In the genomic region with DNA sequence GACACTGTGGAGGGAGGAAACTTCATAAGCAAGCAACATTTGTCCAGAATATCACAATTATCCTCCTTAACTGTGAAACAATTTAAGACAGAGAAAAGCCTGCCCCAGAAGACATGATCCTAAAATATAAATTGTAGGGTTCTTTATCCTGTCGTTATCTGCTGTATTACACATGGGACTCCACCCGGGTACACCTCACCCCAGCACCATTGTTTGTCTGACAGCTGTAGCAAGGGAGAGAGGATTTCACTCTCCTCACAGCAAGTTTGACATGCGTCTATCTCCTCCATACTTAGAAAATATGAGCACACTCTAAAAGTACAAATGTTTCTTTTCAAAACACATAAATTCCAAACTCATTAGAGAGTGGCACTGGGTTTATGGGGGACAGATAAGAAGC, we compare ENCODE assay signal across 22 mouse cellular contexts.
DNase-seq lines count a peak whose midpoint lies in the region; ATAC-seq and TF ChIP-seq lines count a peak whose summit lies in the region.
"Had no signal": no experiment of that assay in that cellular context is flagged by ENCODE, and none has a peak within 500 bp of the region (broad histone marks: within the 10 kb centered on the region; RNA-seq: fewer than 3 reads in every experiment).

No protein-coding gene starts in this region.

- peak overlapping the region; percentile 45 for H3K4me2 ChIP-seq in liver, embryonic 11.5 days
- peak overlapping the region; percentile 64 for H3K4me2 ChIP-seq in liver, embryonic 15.5 days
- H3K4me2 ChIP-seq: embryonic facial prominence, embryonic 13.5 days; forebrain, embryonic 12.5 days; heart, embryonic 15.5 days; hindbrain, embryonic 13.5 days had no signal

- TF ChIP-seq RAD21 in MEL (IDR thresholded peaks at IDR 0.05; ENCODE audit: low read depth, low read length), result no peak

- peak; percentile 14 to 59; a peak in 3 of 4 replicates for TF ChIP-seq EP300 in MEL (IDR thresholded peaks at IDR 0.05; ENCODE audit: low read depth in 1 of 2, low read length in 2 of 2)

- peaks cover 0 to 31% of the 10 kb centered on the region in 2 experiments; a peak in 2 of 4 replicates for H3K36me3 ChIP-seq in MEL (ENCODE audit: control insufficient read depth in 1 of 2, insufficient read depth in 2 of 2, low read length in 2 of 2)
- H3K36me3 ChIP-seq in liver, embryonic 11.5 days (ENCODE audit: control insufficient read depth, insufficient read depth, low read length), result no peaks in the 10 kb centered on the region
- no peaks in the 10 kb centered on the region; the same call in 1 of the 2 replicates for H3K36me3 ChIP-seq in liver, embryonic 15.5 days (replicated peaks)
- H3K36me3 ChIP-seq: embryonic facial prominence, embryonic 13.5 days; forebrain, embryonic 12.5 days; heart, embryonic 10.5 days; heart, embryonic 15.5 days; hindbrain, embryonic 13.5 days had no signal

- ATAC-seq in liver, embryonic 11.5 days (replicated peaks; ENCODE audit: low FRiP score), result peak; percentile 74
- peak; percentile 29 for ATAC-seq in liver, embryonic 15.5 days (ENCODE audit: insufficient read depth)
- ATAC-seq in megakaryocyte-erythroid progenitor cell, adult 5-6 weeks (replicated peaks; ENCODE audit: low FRiP score, low TSS enrichment, poor library complexity, severe bottlenecking), result peak; percentile 91
- ATAC-seq: forebrain, embryonic 16.5 days; hindbrain, postnatal 0 days had no signal

- TF ChIP-seq CTCF in MEL (IDR thresholded peaks at IDR 0.05 in 2 of 3, conservative IDR thresholded peaks at IDR 0.05 in 1 of 3; ENCODE audit: control insufficient read depth in 1 of 3, insufficient read depth in 1 of 3, low read depth in 2 of 3, low read length in 3 of 3, poor library complexity in 1 of 3, severe bottlenecking in 1 of 3), result no peak

- no peaks in the 10 kb centered on the region for H3K27me3 ChIP-seq in MEL (ENCODE audit: control insufficient read depth in 1 of 2, insufficient read depth in 2 of 2, low read length in 2 of 2)
- H3K27me3 ChIP-seq in liver, embryonic 11.5 days (replicated peaks; ENCODE audit: control insufficient read depth, insufficient read depth, low read length), result no peaks in the 10 kb centered on the region
- H3K27me3 ChIP-seq in liver, embryonic 15.5 days, result no peaks in the 10 kb centered on the region
- H3K27me3 ChIP-seq: CH12.LX; embryonic facial prominence, embryonic 13.5 days; forebrain, embryonic 12.5 days; heart, embryonic 15.5 days; hindbrain, embryonic 13.5 days had no signal

- peak; percentile 62 for DNase-seq in MEL (ENCODE audit: low read depth, low spot score)
- no peak for DNase-seq in liver, embryonic 11.5 days (ENCODE audit: low spot score)
- DNase-seq in lung, postnatal 10 days, result no peak
- DNase-seq in spleen, adult 12 weeks (ENCODE audit: low spot score), result no peak
- no peak for DNase-seq in right cerebral cortex, postnatal 10 days (ENCODE audit: low spot score in 2 of 2)
- DNase-seq: adrenal gland, postnatal 14 days; cerebellum, adult 11-12 months; cerebellum, adult 9-10 months; cerebellum, postnatal 36 days; gastrocnemius, postnatal 10 days; heart, adult 18-20 months; heart, postnatal 14 days had no signal

- H3K4me3 ChIP-seq in MEL (ENCODE audit: control insufficient read depth in 1 of 2, insufficient read depth in 1 of 2, low read depth in 2 of 2, low read length in 2 of 2), result peak overlapping the region in 1 of 2 experiments; percentile 33; a peak in 1 of 4 replicates
- H3K4me3 ChIP-seq in liver, embryonic 11.5 days (ENCODE audit: low read depth, low read length), result no peak overlapping the region
- H3K4me3 ChIP-seq in liver, embryonic 15.5 days (replicated peaks), result peak overlapping the region; percentile 44
- H3K4me3 ChIP-seq: embryonic facial prominence, embryonic 13.5 days; forebrain, embryonic 12.5 days; heart, embryonic 10.5 days; heart, embryonic 15.5 days; hindbrain, embryonic 13.5 days had no signal

- WGBS in liver, embryonic 11.5 days, result 44% methylated on average over 3 of the region's 3 CpGs
- 25% methylated on average over 3 of the region's 3 CpGs for WGBS in liver, embryonic 15.5 days (ENCODE audit: insufficient replicate concordance)

- H3K9me3 ChIP-seq in MEL (replicated peaks; ENCODE audit: insufficient read depth, low read length), result no peaks in the 10 kb centered on the region
- no peaks in the 10 kb centered on the region for H3K9me3 ChIP-seq in liver, embryonic 11.5 days (ENCODE audit: control insufficient read depth, low read length)
- no peaks in the 10 kb centered on the region for H3K9me3 ChIP-seq in liver, embryonic 15.5 days (replicated peaks)
- H3K9me3 ChIP-seq: embryonic facial prominence, embryonic 13.5 days; forebrain, embryonic 12.5 days; heart, embryonic 10.5 days; heart, embryonic 15.5 days; hindbrain, embryonic 13.5 days had no signal

- peaks cover 11 to 24% of the 10 kb centered on the region in 2 experiments for H3K4me1 ChIP-seq in MEL (ENCODE audit: control insufficient read depth in 1 of 2, insufficient read depth in 2 of 2, low read length in 2 of 2)
- H3K4me1 ChIP-seq in liver, embryonic 11.5 days (replicated peaks; ENCODE audit: control insufficient read depth, insufficient read depth, low read length), result peaks cover 3% of the 10 kb centered on the region
- H3K4me1 ChIP-seq in liver, embryonic 15.5 days (replicated peaks), result peaks cover 60% of the 10 kb centered on the region
- H3K4me1 ChIP-seq: embryonic facial prominence, embryonic 13.5 days; forebrain, embryonic 12.5 days; heart, embryonic 10.5 days; heart, embryonic 15.5 days; hindbrain, embryonic 13.5 days had no signal

- peak overlapping the region; percentile 20; the same call in 1 of the 2 replicates for H3K9ac ChIP-seq in MEL (ENCODE audit: control insufficient read depth, low read depth, low read length, poor library complexity, severe bottlenecking)
- no peak overlapping the region for H3K9ac ChIP-seq in liver, embryonic 11.5 days (ENCODE audit: low read depth, low read length)
- H3K9ac ChIP-seq in liver, embryonic 15.5 days, result peak overlapping the region; percentile 22
- H3K9ac ChIP-seq: embryonic facial prominence, embryonic 13.5 days; forebrain, embryonic 12.5 days; heart, embryonic 15.5 days; hindbrain, embryonic 13.5 days had no signal

- peak overlapping the region; percentile 43 for H3K27ac ChIP-seq in MEL (ENCODE audit: control insufficient read depth, low read depth, low read length)
- peak overlapping the region; percentile 35; the same call in 1 of the 2 replicates for H3K27ac ChIP-seq in liver, embryonic 11.5 days (ENCODE audit: low read depth, low read length)
- peak overlapping the region; percentile 70 for H3K27ac ChIP-seq in liver, embryonic 15.5 days (replicated peaks)
- H3K27ac ChIP-seq: embryonic facial prominence, embryonic 13.5 days; forebrain, embryonic 12.5 days; heart, embryonic 10.5 days; heart, embryonic 15.5 days; hindbrain, embryonic 13.5 days; hindbrain, postnatal 0 days had no signal

- H3K79me2 ChIP-seq in MEL (ENCODE audit: control insufficient read depth, insufficient read depth, low read length, poor library complexity), result no peaks in the 10 kb centered on the region

- no peak for TF ChIP-seq POLR2A in MEL (IDR thresholded peaks at IDR 0.05; ENCODE audit: control insufficient read depth in 1 of 2, insufficient read depth in 1 of 2, low read depth in 1 of 2, low read length in 2 of 2, poor library complexity in 1 of 2)

TF ChIP-seq in MEL, 35 proteins besides CTCF, POLR2A, EP300 and RAD21 (continues in another document):
- TF ChIP-seq ELF1 (IDR thresholded peaks at IDR 0.05; ENCODE audit: low read depth, low read length) (no peak), CHD1 (IDR thresholded peaks at IDR 0.05; ENCODE audit: low read depth, low read length) (no peak), TAL1 (IDR thresholded peaks at IDR 0.05; ENCODE audit: low read length) (no peak; the same call in 1 of the 2 replicates), UBTF (IDR thresholded peaks at IDR 0.05; ENCODE audit: borderline replicate concordance, insufficient read depth, low read depth, low read length) (no peak), TBP (IDR thresholded peaks at IDR 0.05; ENCODE audit: low read depth, low read length) (no peak), MAZ (IDR thresholded peaks at IDR 0.05; ENCODE audit: low read depth, low read length) (no peak), MXI1 (IDR thresholded peaks at IDR 0.05; ENCODE audit: low read depth, low read length) (peak; percentile 39; the same call in 1 of the 2 replicates), MAX (IDR thresholded peaks at IDR 0.05; ENCODE audit: low read length) (no peak; the same call in 1 of the 2 replicates), MAFK (IDR thresholded peaks at IDR 0.05; ENCODE audit: borderline replicate concordance, low read depth, low read length) (no peak), BHLHE40 (IDR thresholded peaks at IDR 0.05; ENCODE audit: borderline replicate concordance, low read depth, low read length) (no peak), RCOR1 (IDR thresholded peaks at IDR 0.05; ENCODE audit: low read depth, low read length) (no peak), JUND (IDR thresholded peaks at IDR 0.05; ENCODE audit: low read depth, low read length) (no peak), MEF2A (IDR thresholded peaks at IDR 0.05; ENCODE audit: extremely low read depth, insufficient replicate concordance, low read depth, low read length, poor library complexity, severe bottlenecking) (no peak), USF2 (IDR thresholded peaks at IDR 0.05; ENCODE audit: borderline replicate concordance in 1 of 2, insufficient read depth in 1 of 2, low read depth in 1 of 2, low read length in 2 of 2) (no peak), MYC (IDR thresholded peaks at IDR 0.05; ENCODE audit: low read depth, low read length) (no peak), ZKSCAN1 (IDR thresholded peaks at IDR 0.05; ENCODE audit: low read depth, low read length) (no peak), SIN3A (IDR thresholded peaks at IDR 0.05; ENCODE audit: low read length) (peak; percentile 35), NELFE (IDR thresholded peaks at IDR 0.05; ENCODE audit: low read depth, low read length) (no peak), POLR2AphosphoS5 (IDR thresholded peaks at IDR 0.05; ENCODE audit: borderline replicate concordance, low read depth, low read length) (no peak), GABPA (IDR thresholded peaks at IDR 0.05; ENCODE audit: low read depth, low read length) (no peak), POLR2AphosphoS2 (IDR thresholded peaks at IDR 0.05; ENCODE audit: low read length) (no peak), E2F4 (IDR thresholded peaks at IDR 0.05; ENCODE audit: borderline replicate concordance, low read depth, low read length) (no peak), TCF12 (IDR thresholded peaks at IDR 0.05; ENCODE audit: low read depth, low read length) (peak; percentile 66), SMC3 (IDR thresholded peaks at IDR 0.05; ENCODE audit: low read depth, low read length) (no peak), ZC3H11A (IDR thresholded peaks at IDR 0.05; ENCODE audit: low read depth, low read length) (no peak), GATA1 (IDR thresholded peaks at IDR 0.05; ENCODE audit: low read depth, low read length) (peak; percentile 69), CHD2 (IDR thresholded peaks at IDR 0.05; ENCODE audit: low read length) (no peak), ETS1 (IDR thresholded peaks at IDR 0.05; ENCODE audit: low read depth, low read length) (peak; percentile 83)

Comparison
In these comparisons a context has a peak if more than half of its experiments do, and no peak if none do; other contexts are left out.
1. ATAC-seq: peak in every context shown above with its lines; median percentile 91 in megakaryocyte-erythroid progenitor cell, adult 5-6 weeks; 74 in liver, embryonic 11.5 days; 29 in liver, embryonic 15.5 days.